Mouse (Mus musculus) lung, postnatal 4 days (tissue): ENCODE measurements around the gene Cc2d1a.
A peak's percentile ranks its signal among the peaks of the same experiment; 100 is the strongest.

Experiments
- DNase-seq, 2 experiments: peaks; one replicate each; pipeline ENCODE4 v3.0.0; 2021

Cc2d1a gene

GRCm38 (mm10) chr8:84147769-84148530 lies at the start of gene Cc2d1a, which contains the start of gene 4930432K21Rik:
Gene Cc2d1a, minus strand, starts transcription at chr8:84147936.
Gene 4930432K21Rik, plus strand, starts transcription at chr8:84148025.
- peak; percentile 94 to 96 for DNase-seq

DNA sequence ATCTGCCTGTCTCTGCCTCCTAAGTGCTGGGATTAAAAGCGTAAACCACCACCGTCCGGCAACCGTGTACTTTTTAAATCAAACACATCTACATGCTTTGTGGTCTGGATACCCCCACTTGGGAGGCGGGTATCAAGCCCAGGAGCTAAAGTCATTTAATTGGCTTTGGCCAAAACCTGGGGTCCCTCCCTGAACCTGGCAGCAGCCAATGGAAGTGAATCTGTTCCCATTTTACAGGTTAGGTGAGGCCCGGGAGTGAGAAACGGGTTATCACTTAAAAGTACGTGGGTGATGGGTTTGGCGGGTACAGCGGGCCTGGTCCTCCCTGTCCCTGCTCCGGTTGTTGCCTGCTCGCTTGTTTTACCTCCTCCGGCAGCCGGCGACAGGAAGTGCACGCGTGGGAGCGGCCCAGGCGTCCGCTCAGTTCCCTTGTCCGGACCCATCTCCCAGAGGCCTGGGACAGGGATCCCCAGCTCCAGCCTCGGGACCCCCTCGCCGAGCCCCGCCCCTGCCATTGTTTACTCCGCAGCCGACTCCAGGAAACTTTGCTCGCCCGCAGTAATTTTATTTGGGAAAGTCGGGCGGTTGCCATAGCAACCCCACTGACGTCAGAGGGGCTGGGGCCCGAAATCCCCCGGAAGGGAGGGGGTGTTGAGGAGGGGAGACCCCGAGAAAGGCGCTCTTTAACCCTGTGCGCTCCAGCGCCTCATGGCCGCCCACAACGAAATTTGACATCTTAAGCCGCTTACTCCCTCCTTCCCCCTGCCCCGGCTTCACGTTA lies 49.6 kb upstream of the Cc2d1a start:
- DNase-seq: peak; percentile 94 to 97

DNA sequence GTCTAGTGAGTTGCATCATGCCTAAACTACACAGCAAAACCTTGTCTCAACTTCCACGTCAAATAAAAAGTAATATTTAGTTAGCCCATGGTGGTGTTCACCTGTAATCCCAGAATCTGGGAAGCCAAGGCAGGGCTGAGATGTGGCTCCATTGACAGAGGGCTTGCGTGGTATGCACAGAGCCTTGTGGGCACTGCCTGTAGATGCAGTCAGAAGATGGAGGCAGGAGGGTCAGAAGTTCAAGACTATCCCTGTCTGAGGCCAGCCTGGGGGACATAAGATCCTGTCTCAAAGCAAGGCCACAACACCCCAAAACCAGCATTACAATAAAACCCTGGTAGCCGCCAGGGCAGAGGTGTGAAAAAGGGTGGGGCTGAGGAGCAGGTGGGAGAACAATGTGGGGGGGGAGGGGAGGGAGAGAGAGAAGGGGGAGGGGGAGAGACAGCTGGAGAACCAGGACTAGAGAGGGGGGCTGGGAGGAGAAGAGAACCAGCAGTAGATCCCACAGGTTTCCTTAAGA lies 46.5 kb upstream of the Cc2d1a start:
- DNase-seq: no peak

- DNase-seq: no peak
Measured at GRCm38 (mm10) chr8:84193566-84193965, 45.8 kb upstream of the Cc2d1a start.

DNA sequence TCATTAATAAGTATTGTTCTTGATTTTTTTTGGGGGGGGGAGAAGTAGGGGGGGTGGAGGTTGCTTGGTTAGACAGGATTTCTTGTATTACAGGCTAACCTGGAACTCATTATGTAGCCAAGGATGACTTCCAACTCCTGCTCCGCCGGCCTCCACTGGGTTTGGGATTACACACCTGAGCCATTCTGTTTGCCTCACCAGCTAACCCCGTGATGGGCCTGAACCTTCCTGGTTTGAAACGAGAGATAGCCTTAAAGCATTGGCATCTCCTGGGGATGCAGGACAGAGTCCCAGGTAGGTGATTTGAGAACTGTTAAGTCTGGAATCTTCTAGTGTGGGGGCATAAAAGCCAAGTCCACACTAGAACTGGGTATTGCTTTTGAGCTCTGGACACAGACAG lies 45.4 kb upstream of the Cc2d1a start:
- no peak for DNase-seq

DNA sequence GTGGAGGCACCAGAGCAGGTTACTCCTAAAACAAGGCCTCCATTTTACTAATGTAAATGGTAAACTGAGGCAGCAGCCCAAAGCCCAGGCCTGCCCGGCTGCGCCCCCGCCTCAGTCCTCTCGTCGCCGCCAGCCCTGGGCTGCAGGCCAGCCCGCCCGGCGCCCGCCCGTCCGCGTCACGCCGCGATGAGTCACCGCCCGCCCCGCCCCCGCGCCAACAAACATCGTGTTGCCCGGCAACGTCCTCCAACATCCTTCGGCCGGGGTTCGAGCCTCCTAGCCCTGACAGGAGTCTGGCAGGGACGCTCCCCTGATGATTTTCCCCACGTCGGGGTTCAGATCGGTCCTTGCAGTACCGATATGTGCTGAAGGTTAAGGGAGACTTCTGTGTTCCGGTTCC lies 44.8 kb upstream of the Cc2d1a start:
- peak; percentile 89 to 90 for DNase-seq

DNA sequence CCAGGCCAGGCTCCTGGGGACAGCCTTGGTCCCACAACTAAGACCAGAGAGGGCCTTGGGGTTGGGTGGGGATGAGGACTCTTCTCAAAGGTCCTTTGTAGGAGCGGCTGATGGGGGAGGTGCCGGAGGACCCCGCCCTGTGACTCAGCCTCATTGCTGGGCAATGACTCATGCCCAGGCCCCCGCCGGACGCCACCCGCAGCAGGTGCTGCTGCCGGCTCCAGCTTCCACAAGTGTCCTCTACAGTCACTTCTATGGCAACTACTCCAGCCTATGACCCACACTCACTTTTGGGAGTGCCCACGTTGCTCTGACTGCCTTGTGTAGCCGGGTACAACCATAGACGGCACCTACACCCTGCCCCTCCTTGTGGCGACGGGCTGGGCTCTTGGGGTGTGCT lies 44.3 kb upstream of the Cc2d1a start:
- DNase-seq: peak; percentile 89 to 93

DNA sequence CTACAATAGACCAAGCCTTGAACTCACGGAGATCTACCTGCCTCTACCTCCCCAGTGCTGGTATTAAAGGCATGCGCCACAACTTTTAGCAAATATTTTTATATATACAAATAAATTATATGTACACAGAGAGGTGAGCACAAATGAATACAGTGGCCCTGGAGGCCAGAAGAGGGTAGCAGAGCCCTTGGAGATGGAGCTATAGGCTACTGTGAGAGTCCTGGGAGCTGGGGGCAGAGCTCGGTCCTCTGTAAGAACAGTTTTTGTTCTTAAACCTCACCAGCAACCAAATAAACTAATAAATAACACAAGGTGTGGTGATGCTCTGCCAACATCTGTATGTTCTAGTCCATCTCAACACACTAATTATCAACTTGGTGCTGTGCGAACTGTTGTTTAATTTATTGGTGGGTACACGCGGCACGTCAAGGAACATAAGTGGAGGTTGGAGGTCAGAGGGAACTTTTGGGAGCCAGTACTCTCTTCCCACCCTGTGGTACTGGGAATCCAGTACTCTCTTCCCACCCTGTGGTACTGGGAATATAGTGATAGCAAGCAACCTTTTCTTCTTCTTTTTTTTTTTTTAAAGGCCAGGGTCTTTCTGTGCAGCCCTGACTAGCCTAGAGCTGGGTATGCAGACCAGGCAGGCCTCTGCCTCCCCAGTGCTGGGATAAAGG lies 42.6 kb upstream of the Cc2d1a start:
- DNase-seq: no peak

DNA sequence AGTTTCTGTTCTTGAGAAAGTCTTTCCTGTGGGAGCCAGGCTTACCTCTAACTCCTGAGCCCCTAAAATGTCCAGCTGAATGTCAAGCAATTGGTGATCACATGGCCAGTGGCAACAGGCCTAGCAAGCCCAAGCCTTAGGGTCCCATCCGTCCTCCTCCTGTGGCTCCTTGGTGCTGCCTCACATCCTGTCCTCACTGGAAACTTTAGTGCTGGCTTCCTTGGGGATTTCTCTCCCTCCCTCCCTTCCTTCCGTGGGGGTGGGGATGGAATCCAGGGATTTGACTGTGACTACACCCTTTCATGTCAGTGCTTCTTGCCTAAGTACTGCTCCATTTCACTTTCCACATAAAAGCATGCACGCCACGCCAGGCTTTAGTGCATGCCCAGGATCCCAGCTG lies 41.9 kb upstream of the Cc2d1a start:
- peak; percentile 73 to 77 for DNase-seq

- peak; percentile 28 to 68 for DNase-seq
Measured at GRCm38 (mm10) chr8:84188671-84189070, 40.9 kb upstream of the Cc2d1a start.

DNA sequence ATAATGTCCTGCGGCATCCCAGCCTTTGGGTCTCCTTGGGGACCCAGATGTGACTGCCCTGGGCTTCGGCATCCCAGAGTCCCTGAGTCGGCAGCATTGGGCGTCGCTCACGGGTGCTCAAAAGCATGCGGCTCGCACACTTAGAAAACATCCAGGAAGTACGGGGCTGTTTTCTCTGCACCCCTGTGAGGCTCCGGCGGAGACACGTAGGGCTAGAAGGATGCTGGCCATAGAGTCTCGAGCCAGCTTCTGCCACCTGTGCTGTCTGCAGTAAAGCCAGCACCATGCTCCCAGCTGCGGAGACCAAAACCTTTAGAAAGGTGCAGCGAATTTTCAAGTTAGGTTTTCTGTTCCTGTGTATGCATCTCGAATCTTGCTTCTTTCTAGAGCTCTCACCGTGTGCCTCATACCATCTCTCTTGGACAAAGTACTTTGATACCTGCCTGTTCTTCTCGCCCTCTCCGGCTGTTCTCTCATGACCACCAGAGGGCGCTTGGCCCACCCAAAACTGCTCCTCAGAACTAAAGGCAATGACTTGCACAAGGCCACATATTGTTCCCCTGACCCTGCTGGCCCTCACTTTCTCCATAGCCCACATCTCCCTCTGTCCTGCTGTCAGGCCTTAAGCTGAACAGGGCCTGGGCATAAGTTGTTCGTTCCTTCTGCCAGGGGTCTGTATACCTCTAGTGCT lies 39.5 kb upstream of the Cc2d1a start:
- DNase-seq: peak; percentile 72 to 81

GRCm38 (mm10) chr8:84186547-84186946 lies 38.8 kb upstream of the Cc2d1a start:
- DNase-seq: peak; percentile 77 to 88

- DNase-seq: no peak
Measured at GRCm38 (mm10) chr8:84185117-84185516, 37.4 kb upstream of the Cc2d1a start, which contains the start of gene Nanos3. Gene Nanos3, minus strand, starts transcription at chr8:84185217.

DNA sequence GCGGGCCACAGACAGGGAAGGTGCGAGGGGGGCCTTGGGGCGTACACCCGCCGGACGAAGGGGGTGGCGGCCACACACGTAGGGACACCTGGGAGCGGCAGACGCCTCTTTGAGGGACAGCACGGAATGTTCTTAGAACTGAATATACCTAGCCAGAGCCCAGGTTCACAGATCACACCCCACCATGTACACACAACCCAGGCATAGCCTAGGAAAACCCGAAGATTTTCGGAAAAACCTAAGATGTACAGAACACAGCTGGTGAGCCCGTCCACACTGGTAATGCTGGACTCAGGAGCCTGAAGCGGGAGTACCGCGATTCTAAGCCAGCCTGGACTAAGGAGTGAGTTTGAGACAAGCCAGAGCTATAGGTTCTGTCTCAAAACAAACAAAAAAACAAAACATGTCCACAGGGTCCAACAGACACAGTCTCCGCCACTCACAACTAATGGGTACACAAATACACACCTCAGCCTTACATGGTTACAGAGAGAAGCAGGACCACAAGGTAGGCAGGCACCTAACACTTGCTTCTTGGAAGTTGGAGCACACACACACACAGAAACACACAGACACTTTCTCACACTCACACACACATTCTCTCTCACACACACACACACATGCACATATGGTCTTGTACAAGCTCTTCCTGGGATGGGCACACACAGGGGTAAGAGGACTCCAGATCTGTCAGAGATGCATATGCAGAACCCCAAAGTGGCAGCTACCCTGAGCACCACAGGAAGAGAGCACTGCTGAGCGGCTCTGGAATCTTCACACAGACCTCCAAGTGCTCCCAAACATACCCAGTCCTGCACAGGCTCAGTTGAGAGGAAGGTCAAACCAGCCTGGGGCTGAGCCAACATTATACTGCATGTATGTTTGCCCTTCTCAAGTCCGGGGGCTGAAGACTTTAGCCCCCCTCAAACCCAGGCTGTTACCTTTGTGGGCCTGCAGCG lies 36.6 kb upstream of the Cc2d1a start:
- no peak for DNase-seq

DNA sequence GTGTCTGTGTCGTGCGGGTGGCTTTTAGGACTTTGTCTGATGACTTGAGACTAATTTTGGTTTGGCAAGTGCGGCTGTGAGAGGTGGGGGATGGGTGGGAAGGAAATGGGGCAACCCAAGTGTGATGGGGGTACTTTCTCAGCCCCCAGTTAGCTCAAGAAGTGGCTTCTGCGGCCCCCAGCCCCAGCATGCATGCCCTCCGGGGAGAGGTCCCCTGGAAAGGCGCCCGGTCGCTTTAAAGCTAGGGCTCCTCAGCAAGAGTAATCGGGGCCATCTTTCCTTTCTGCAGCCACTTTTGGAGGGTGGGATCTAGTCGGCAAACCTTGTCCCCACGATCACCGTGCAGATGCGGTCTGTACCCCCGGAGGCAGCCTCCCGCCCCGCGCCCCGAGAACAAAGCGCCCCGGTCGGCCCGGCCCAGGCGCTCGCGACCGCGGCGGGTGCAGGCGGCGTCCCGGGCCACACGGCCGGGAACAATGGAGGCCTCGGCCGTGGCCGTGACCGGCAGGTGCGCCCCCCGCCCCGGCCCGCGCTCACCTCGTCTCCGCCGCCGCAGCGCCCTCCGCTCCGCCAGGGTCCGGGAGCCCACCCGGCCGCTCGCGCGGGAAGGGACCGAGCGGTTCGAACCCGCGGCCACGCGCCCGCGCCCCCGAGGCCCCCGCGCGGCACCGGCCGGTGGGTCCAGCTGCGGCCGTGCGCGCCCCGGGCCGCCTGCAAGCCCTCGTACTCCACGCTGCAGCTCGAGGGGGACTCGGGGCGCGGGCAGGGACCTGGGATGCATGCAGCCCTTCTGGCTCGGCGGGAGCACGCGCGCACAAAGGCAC lies 35.7 kb upstream of the Cc2d1a start:
- peak; percentile 53 to 68 for DNase-seq

DNA sequence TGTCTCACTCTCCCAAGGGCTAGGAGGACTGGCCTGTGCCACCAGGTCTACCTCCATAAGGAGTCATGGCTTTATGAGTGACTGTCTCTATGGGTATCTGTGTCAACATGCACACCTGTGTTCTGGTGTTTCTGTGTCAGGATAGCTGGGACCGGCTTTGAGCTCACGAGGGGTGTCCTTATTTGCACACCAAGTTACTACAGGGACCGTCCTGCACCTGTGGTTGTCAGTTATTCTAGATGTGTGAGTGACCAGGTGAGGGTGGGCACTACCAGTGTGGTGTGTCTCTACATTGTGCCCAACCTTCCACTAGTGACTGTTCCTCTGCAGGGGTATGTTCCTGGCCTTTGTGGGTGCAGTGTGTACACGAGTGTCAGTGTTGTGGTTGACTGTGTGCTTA lies 35.1 kb upstream of the Cc2d1a start:
- DNase-seq: no peak

DNA sequence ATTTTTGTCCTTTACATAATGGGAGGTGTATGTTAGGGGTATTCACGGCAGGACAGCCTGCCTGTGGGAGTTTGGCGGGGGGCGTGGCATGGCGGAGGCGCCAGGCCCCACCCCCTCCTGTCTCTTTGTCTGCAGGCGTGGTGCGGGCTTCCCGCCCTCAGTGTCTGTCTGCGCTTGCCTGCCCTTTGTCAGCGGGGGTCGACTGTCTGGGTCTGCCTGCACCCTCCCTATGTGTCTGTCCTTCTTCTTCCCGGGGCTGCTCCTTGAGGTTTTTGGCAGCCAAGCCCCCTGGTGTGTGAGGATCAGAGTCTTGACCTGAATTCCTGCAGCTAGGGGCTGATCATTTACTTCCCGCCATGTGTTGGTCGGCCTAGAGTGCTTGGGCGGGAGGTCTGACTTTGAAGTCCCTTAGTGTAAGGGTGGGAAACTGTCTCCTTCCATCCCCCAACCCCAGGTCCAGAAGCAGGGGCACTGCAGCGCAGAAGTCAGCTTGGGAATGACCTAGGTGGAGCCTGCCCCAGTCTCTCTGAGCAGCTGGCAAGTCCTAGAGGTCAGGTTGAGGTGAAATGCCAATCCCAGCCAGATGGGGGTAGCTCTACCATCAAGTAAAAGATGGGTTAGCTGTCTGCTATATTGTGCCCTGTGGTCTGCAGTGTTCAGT lies 32.9 kb upstream of the Cc2d1a start:
- peak; percentile 69 to 71 for DNase-seq

DNA sequence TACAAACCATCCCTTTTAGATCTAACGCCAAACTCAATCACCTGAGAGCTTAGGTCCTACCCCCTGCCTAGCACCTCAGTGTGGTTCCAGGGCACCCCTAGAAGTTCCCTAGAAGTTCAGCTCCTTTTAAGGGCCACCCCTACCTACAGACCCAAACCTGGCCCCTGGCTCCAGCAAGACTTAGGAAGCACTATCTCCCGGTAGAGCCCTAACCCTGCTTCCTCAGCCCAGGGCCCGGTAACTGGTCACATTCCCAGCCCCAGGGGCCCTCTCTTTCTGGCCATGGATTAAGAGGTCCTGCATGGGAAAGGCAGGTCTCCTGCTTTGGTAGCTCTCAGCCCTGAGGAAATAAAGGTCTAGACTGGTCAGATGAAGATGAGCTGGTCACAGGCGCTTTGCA lies 32.2 kb upstream of the Cc2d1a start:
- no peak for DNase-seq

DNA sequence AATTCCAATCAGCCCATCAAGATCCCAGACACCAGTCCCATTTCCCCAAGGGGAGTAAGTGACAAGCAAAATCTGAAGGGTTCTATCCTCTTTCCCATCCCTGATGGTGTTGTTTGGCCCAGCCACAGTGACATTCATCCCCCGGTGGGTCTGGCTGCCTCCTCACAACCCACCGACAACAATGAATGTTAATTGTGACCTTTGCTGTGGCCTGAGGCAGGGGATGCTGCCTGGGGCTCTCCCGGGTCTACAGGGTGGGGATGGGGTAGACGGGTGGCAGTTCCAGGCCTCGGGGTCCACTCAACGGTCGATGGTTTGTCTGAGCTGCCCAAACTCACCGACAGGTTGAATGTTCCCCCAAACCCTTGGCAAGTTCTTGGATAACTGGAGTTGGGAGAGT lies 30.9 kb upstream of the Cc2d1a start:
- no peak for DNase-seq

DNA sequence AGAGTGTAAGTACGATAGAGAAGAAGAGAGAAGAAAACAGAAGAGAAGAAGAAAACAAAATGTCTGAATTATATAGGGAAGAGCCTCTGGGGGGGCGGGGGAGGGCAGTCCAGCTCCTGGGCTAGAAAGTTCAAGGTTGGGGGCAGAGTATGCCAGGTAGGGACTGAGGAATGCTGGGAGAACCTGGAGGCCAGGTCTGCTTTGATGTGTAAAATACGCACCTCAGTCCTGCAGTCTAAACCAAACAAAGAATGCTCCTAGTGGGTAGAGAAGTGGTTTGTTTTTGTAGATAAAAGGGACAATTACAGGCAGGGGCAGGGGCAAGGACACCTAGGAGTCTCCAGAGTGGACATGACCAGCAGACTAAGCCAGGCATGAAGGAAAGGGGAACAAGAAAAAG lies 29.7 kb upstream of the Cc2d1a start:
- no peak for DNase-seq
